Mouse (Mus musculus): ENCODE measurements around the gene Soga1.

DNA sequence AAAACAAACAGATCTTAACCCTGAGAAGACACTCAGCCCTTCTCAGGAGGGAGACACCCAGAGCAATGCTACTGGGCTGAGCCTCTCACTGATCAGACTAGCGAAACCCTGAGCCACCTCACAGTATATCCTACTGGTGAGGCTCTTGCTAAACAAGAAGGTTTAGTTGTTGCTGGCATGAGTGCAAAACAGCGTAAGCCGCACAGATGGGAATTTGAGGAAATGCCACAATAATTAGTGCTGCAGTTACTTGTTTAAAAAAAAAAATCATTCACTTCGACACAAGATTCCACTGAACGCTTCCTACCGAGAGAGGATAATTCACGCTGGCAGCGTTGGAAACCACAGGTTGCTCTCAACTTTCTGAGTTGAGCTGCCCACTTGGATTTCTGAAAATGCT lies 35.5 kb downstream of the Soga1 start:
- no peak for TF ChIP-seq CTCF (IDR thresholded peaks at IDR 0.05; ENCODE audit: low read depth)
- no peak for TF ChIP-seq EP300 (IDR thresholded peaks at IDR 0.05; ENCODE audit: low read depth)

Measured in liver, embryonic 14.5 days (tissue).